Mouse (Mus musculus) neural tube, embryonic 15.5 days (tissue): Measurements from ENCODE around the gene Coro2b. TPM values are rescaled to one million over a fixed set of nuclear protein-coding genes. Genes with fewer than 3 reads are reported as not detected.

ENCODE experiments used
- ATAC-seq: fragments of 200-750 bp; cut with Nextera tagmentation; 2 replicates; pipeline ENCODE4 v1.8.0; 2017; ENCODE audit warnings: mild to moderate bottlenecking, moderate TSS enrichment, moderate library complexity; ENCODE audit not compliant: low FRiP score
- H3K27ac ChIP-seq: fragments of 300-500 bp; sonication (generic); replicated peaks from 2 replicates; pipeline ENCODE4 v1.5.1; 2015; ENCODE audit warnings: mild to moderate bottlenecking, inconsistent platforms
- H3K27me3 ChIP-seq: fragments of 300-500 bp; sonication (generic); replicated peaks from 2 replicates; pipeline ENCODE4 v1.6.1; 2015; ENCODE audit warnings: inconsistent platforms
- H3K36me3 ChIP-seq: fragments of 300-500 bp; sonication (generic); 2 replicates; pipeline ENCODE4 v1.6.1; 2015; ENCODE audit warnings: inconsistent platforms
- H3K4me1 ChIP-seq: fragments of 300-500 bp; sonication (generic); 2 replicates; pipeline ENCODE4 v1.6.1; 2015; ENCODE audit warnings: inconsistent platforms
- H3K4me2 ChIP-seq: fragments of 300-500 bp; sonication (generic); 2 replicates; pipeline ENCODE4 v1.6.1; 2015; ENCODE audit warnings: inconsistent platforms, mild to moderate bottlenecking, moderate library complexity
- H3K4me3 ChIP-seq: fragments of 300-500 bp; sonication (generic); replicated peaks from 2 replicates; pipeline ENCODE4 v1.5.1; 2015; ENCODE audit warnings: mild to moderate bottlenecking, inconsistent platforms
- H3K9ac ChIP-seq: fragments of 300-500 bp; sonication (generic); replicated peaks from 2 replicates; pipeline ENCODE4 v1.6.1; 2015; ENCODE audit warnings: mild to moderate bottlenecking, inconsistent platforms
- H3K9me3 ChIP-seq: fragments of 300-500 bp; sonication (generic); replicated peaks from 2 replicates; pipeline ENCODE4 v1.6.1; 2016; ENCODE audit warnings: inconsistent platforms
- WGBS: fragments of 180-500 bp; shearing (Covaris S2); methylation state at CpG from one replicate; pipeline ENCODE4 v1.1.7; 2015; ENCODE audit warnings: mixed read lengths; 5-methylcytosine and 5-hydroxymethylcytosine counted together
- polyA plus RNA-seq: library from polyadenylated mRNA; unstranded; fragments of >200 nt; fragmentation: Nextera tagmentation; extraction: Ambion mirVana; gene quantifications from 2 replicates; pipeline ENCODE4 v1.2.1, GENCODE M21; 2015

Gene Coro2b
- polyA plus RNA-seq: 34.3 and 38.2 TPM in 2 replicates

GRCm38 (mm10) chr9:62536655-62537631 lies at the start of gene Coro2b:
Gene Coro2b, minus strand, starts transcription at chr9:62537044.
- no peaks in the 10 kb centered on the region for H3K9me3 ChIP-seq
- peaks cover 78% of the 10 kb centered on the region for H3K4me1 ChIP-seq
- peak within 1 kb of the TSS; percentile 67 for H3K4me3 ChIP-seq
- H3K27me3 ChIP-seq: no peaks in the 10 kb centered on the region
- WGBS: 2% methylated on average over 74 of the region's 74 CpGs
- peak within 1 kb of the TSS; percentile 95 for H3K27ac ChIP-seq
- H3K9ac ChIP-seq: peak within 1 kb of the TSS; percentile 85
- ATAC-seq: peak; percentile 59
- peak within 1 kb of the TSS; percentile 80 for H3K4me2 ChIP-seq
- H3K36me3 ChIP-seq: no peaks in the 10 kb centered on the region

- ATAC-seq: no peak
- WGBS: 59% methylated on average over 1 of the region's 1 CpGs
- no peak overlapping the region for H3K4me2 ChIP-seq
Measured at GRCm38 (mm10) chr9:62577558-62577957, 40.7 kb upstream of the Coro2b start.

GRCm38 (mm10) chr9:62569121-62569520 lies 32.3 kb upstream of the Coro2b start:
- 87% methylated on average over 6 of the region's 6 CpGs for WGBS
- Histone ChIP-seq H3K27ac (no peak overlapping the region), H3K9me3 (no peaks in the 10 kb centered on the region), H3K4me3 (no peak overlapping the region), H3K4me2 (no peak overlapping the region), H3K9ac (no peak overlapping the region), H3K27me3 (no peaks in the 10 kb centered on the region), H3K4me1 (no peaks in the 10 kb centered on the region), H3K36me3 (no peaks in the 10 kb centered on the region)
- no peak for ATAC-seq

More at GRCm38 (mm10) chr9:62577558-62577957, 40.7 kb upstream of the Coro2b start:
- no peak overlapping the region for H3K9ac ChIP-seq
- H3K9me3 ChIP-seq: no peaks in the 10 kb centered on the region
- H3K27me3 ChIP-seq: no peaks in the 10 kb centered on the region
- no peak overlapping the region for H3K27ac ChIP-seq
- no peaks in the 10 kb centered on the region for H3K4me1 ChIP-seq
- H3K36me3 ChIP-seq: no peaks in the 10 kb centered on the region
- H3K4me3 ChIP-seq: no peak overlapping the region

GRCm38 (mm10) chr9:62567818-62568217 lies 31.0 kb upstream of the Coro2b start:
- 96% methylated on average over 1 of the region's 1 CpGs for WGBS
- no peaks in the 10 kb centered on the region for H3K27me3 ChIP-seq
- no peak overlapping the region for H3K9ac ChIP-seq
- no peak overlapping the region for H3K4me2 ChIP-seq
- H3K9me3 ChIP-seq: no peaks in the 10 kb centered on the region
- H3K4me1 ChIP-seq: no peaks in the 10 kb centered on the region
- no peak overlapping the region for H3K4me3 ChIP-seq
- ATAC-seq: no peak
- no peaks in the 10 kb centered on the region for H3K36me3 ChIP-seq
- no peak overlapping the region for H3K27ac ChIP-seq

GRCm38 (mm10) chr9:62562236-62562635 lies 25.4 kb upstream of the Coro2b start:
- 89% methylated on average over 6 of the region's 6 CpGs for WGBS
- Histone ChIP-seq H3K36me3 (no peaks in the 10 kb centered on the region), H3K4me3 (no peak overlapping the region), H3K9ac (no peak overlapping the region), H3K4me2 (no peak overlapping the region), H3K4me1 (no peaks in the 10 kb centered on the region), H3K9me3 (no peaks in the 10 kb centered on the region), H3K27ac (no peak overlapping the region), H3K27me3 (no peaks in the 10 kb centered on the region)
- ATAC-seq: no peak

GRCm38 (mm10) chr9:62560432-62560831 lies 23.6 kb upstream of the Coro2b start:
- Histone ChIP-seq H3K27ac (no peak overlapping the region), H3K9ac (no peak overlapping the region), H3K4me2 (no peak overlapping the region), H3K4me1 (no peaks in the 10 kb centered on the region; the same call in 1 of the 2 replicates), H3K9me3 (no peaks in the 10 kb centered on the region), H3K27me3 (no peaks in the 10 kb centered on the region), H3K36me3 (no peaks in the 10 kb centered on the region), H3K4me3 (no peak overlapping the region)
- ATAC-seq: no peak
- WGBS: 94% methylated on average over 4 of the region's 4 CpGs

GRCm38 (mm10) chr9:62560006-62560405 lies 23.2 kb upstream of the Coro2b start:
- no peak for ATAC-seq

GRCm38 (mm10) chr9:62559446-62559845 lies 22.6 kb upstream of the Coro2b start:
- Histone ChIP-seq H3K9ac (no peak overlapping the region), H3K4me2 (no peak overlapping the region), H3K9me3 (no peaks in the 10 kb centered on the region), H3K4me1 (peaks cover 9% of the 10 kb centered on the region), H3K36me3 (no peaks in the 10 kb centered on the region), H3K27ac (0 out of 2 replicates have a peak overlapping the region, but pooled peaks have one; percentile 13), H3K27me3 (no peaks in the 10 kb centered on the region), H3K4me3 (no peak overlapping the region)
- 86% methylated on average over 3 of the region's 3 CpGs for WGBS
- no peak for ATAC-seq

More at GRCm38 (mm10) chr9:62560006-62560405, 23.2 kb upstream of the Coro2b start:
- Histone ChIP-seq H3K36me3 (no peaks in the 10 kb centered on the region), H3K9me3 (no peaks in the 10 kb centered on the region), H3K4me2 (no peak overlapping the region), H3K27me3 (no peaks in the 10 kb centered on the region), H3K27ac (no peak overlapping the region), H3K4me1 (peaks cover 4% of the 10 kb centered on the region; the same call in 1 of the 2 replicates), H3K4me3 (no peak overlapping the region), H3K9ac (no peak overlapping the region)
- 66% methylated on average over 5 of the region's 5 CpGs for WGBS

- Histone ChIP-seq H3K4me2 (no peak overlapping the region), H3K9me3 (no peaks in the 10 kb centered on the region), H3K36me3 (no peaks in the 10 kb centered on the region), H3K9ac (no peak overlapping the region), H3K4me3 (no peak overlapping the region), H3K27ac (no peak overlapping the region), H3K27me3 (no peaks in the 10 kb centered on the region), H3K4me1 (peaks cover 13% of the 10 kb centered on the region)
- WGBS: 93% methylated on average over 8 of the region's 8 CpGs
- ATAC-seq: no peak
Measured at GRCm38 (mm10) chr9:62558058-62558457, 21.2 kb upstream of the Coro2b start.

- 94% methylated on average over 6 of the region's 6 CpGs for WGBS
- H3K4me1 ChIP-seq: peaks cover 13% of the 10 kb centered on the region
- H3K27me3 ChIP-seq: no peaks in the 10 kb centered on the region
- H3K4me2 ChIP-seq: no peak overlapping the region
- no peak overlapping the region for H3K4me3 ChIP-seq
- H3K27ac ChIP-seq: no peak overlapping the region
- no peak overlapping the region for H3K9ac ChIP-seq
- no peaks in the 10 kb centered on the region for H3K9me3 ChIP-seq
- no peak for ATAC-seq
- no peaks in the 10 kb centered on the region for H3K36me3 ChIP-seq
Measured at GRCm38 (mm10) chr9:62556748-62557147, 19.9 kb upstream of the Coro2b start.

- 70% methylated on average over 5 of the region's 5 CpGs for WGBS
- H3K4me3 ChIP-seq: no peak overlapping the region
- H3K27me3 ChIP-seq: no peaks in the 10 kb centered on the region
- no peak for ATAC-seq
- H3K4me2 ChIP-seq: no peak overlapping the region
- no peaks in the 10 kb centered on the region for H3K36me3 ChIP-seq
- H3K27ac ChIP-seq: no peak overlapping the region
- no peak overlapping the region for H3K9ac ChIP-seq
- no peaks in the 10 kb centered on the region for H3K9me3 ChIP-seq
- peaks cover 14% of the 10 kb centered on the region for H3K4me1 ChIP-seq
Measured at GRCm38 (mm10) chr9:62555258-62555856, 18.5 kb upstream of the Coro2b start.

- peaks cover 15% of the 10 kb centered on the region for H3K4me1 ChIP-seq
- no peak overlapping the region for H3K27ac ChIP-seq
- no peak overlapping the region for H3K4me2 ChIP-seq
- peak; percentile 59 for ATAC-seq
- H3K27me3 ChIP-seq: no peaks in the 10 kb centered on the region
- H3K36me3 ChIP-seq: no peaks in the 10 kb centered on the region
- H3K9ac ChIP-seq: no peak overlapping the region
- no peaks in the 10 kb centered on the region for H3K9me3 ChIP-seq
- no peak overlapping the region for H3K4me3 ChIP-seq
- WGBS: 26% methylated on average over 3 of the region's 3 CpGs
Measured at GRCm38 (mm10) chr9:62554606-62555005, 17.8 kb upstream of the Coro2b start.
